Mouse (Mus musculus) A20 (cell line): Measurements from ENCODE around the gene Nhsl2.
A peak's percentile ranks its signal among the peaks of the same experiment; 100 is the strongest.

ENCODE experiments used
- DNase-seq: peaks from one replicate; pipeline ENCODE4 v3.0.0-alpha.2; 2011; ENCODE audit warnings: low read depth, low spot score

The Nhsl2 gene

GRCm38 (mm10) chrX:102042386-102042785, 193.2 kb downstream of the Nhsl2 start:
- no peak for DNase-seq

GRCm38 (mm10) chrX:102050552-102050951, 201.4 kb downstream of the Nhsl2 start:
- no peak for DNase-seq

- DNase-seq: no peak
These were observed 202.0 kb downstream of the Nhsl2 start for GRCm38 (mm10) chrX:102051225-102051624.

GRCm38 (mm10) chrX:102053371-102053770, 204.2 kb downstream of the Nhsl2 start:
- DNase-seq: no peak

- no peak for DNase-seq
These were observed 204.8 kb downstream of the Nhsl2 start for GRCm38 (mm10) chrX:102054009-102054408.

GRCm38 (mm10) chrX:102059437-102059836, 210.3 kb downstream of the Nhsl2 start:
- peak; percentile 41 for DNase-seq

- DNase-seq: no peak
These were observed 211.1 kb downstream of the Nhsl2 start for GRCm38 (mm10) chrX:102060243-102060642.

GRCm38 (mm10) chrX:102060891-102061290, 211.7 kb downstream of the Nhsl2 start:
- no peak for DNase-seq

GRCm38 (mm10) chrX:102064062-102064461, 214.9 kb downstream of the Nhsl2 start:
- DNase-seq: no peak

GRCm38 (mm10) chrX:102065213-102065775, 216.1 kb downstream of the Nhsl2 start:
- no peak for DNase-seq

- peak; percentile 32 for DNase-seq
These were observed 216.9 kb downstream of the Nhsl2 start for GRCm38 (mm10) chrX:102066134-102066533.

GRCm38 (mm10) chrX:102067118-102067517, 217.9 kb downstream of the Nhsl2 start:
- no peak for DNase-seq

GRCm38 (mm10) chrX:102068811-102069540, 219.8 kb downstream of the Nhsl2 start:
- DNase-seq: no peak

- no peak for DNase-seq
These were observed 221.6 kb downstream of the Nhsl2 start, which contains the start of gene Rtl5 for GRCm38 (mm10) chrX:102070591-102071471. TSS of gene Rtl5 (minus strand) at chrX:102071304.

- no peak for DNase-seq
These were observed 222.3 kb downstream of the Nhsl2 start for GRCm38 (mm10) chrX:102071517-102071916.

- no peak for DNase-seq
These were observed 224.6 kb downstream of the Nhsl2 start for GRCm38 (mm10) chrX:102073605-102074325.

GRCm38 (mm10) chrX:102074435-102074834, 225.2 kb downstream of the Nhsl2 start:
- no peak for DNase-seq

GRCm38 (mm10) chrX:102075158-102075557, 226.0 kb downstream of the Nhsl2 start:
- DNase-seq: no peak

GRCm38 (mm10) chrX:102076886-102077765, 227.9 kb downstream of the Nhsl2 start:
- no peak for DNase-seq

- no peak for DNase-seq
These were observed 231.9 kb downstream of the Nhsl2 start for GRCm38 (mm10) chrX:102081076-102081475.
